Mouse (Mus musculus): Measurements from ENCODE around the gene Tnni3.

DNA sequence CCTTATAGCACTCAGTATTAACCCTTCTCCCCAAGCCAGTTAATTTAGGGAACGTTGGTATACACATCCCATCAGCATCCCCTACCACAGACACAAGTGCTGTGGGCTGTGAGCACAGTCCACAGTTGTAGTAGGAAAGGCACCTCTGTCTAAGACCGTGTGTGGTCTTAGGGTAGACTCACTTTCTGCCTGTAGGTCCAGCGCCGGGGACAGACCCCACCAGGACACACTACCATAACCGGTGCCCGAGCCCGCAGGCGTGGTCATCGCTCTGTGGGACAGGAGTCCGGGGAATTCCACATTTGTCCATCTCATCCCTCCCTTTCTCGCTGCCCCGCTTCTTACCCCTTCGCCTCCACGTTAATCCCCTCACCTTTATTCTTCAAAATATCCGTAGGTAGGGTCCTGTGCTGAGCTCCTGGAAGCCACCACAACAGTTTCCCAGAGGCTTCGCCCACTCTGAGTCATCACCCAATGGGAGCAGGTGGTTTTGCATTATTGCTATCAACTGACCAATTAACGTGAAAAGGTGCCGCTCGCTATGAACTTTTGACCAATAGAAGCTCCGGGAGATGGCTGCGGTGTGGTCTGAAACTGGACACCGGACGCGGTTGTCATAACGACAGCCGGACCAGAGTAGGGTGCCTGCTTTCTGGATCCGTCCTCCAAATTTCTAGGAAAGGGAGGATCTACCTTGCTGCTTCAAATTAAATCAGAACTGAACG is 8.1 kb upstream of the Tnni3 start, which contains the start of gene Dnaaf3:
- TF ChIP-seq CTCF (conservative IDR thresholded peaks at IDR 0.05; ENCODE audit: insufficient read depth, insufficient read length, low read depth, low read length) (no peak), POLR2A (IDR thresholded peaks at IDR 0.05; ENCODE audit: low read depth, low read length) (no peak)

All from kidney, adult 2 months (tissue).